Mouse (Mus musculus) embryonic fibroblast, embryonic 13.5 days (primary cell): ENCODE data around the gene Ercc5.

Experiments
- CTCF ChIP-seq: IDR thresholded peaks from 2 replicates; pipeline ENCODE4 v1.5.1; 2011; ENCODE audit warnings: mild to moderate bottlenecking, control low read depth, low read length, moderate library complexity, borderline replicate concordance; ENCODE audit not compliant: insufficient read depth
- POLR2A ChIP-seq: IDR thresholded peaks from 2 replicates; pipeline ENCODE4 v1.6.1; 2011; ENCODE audit warnings: low read depth, mild to moderate bottlenecking, control low read depth, low read length, moderate library complexity

DNA sequence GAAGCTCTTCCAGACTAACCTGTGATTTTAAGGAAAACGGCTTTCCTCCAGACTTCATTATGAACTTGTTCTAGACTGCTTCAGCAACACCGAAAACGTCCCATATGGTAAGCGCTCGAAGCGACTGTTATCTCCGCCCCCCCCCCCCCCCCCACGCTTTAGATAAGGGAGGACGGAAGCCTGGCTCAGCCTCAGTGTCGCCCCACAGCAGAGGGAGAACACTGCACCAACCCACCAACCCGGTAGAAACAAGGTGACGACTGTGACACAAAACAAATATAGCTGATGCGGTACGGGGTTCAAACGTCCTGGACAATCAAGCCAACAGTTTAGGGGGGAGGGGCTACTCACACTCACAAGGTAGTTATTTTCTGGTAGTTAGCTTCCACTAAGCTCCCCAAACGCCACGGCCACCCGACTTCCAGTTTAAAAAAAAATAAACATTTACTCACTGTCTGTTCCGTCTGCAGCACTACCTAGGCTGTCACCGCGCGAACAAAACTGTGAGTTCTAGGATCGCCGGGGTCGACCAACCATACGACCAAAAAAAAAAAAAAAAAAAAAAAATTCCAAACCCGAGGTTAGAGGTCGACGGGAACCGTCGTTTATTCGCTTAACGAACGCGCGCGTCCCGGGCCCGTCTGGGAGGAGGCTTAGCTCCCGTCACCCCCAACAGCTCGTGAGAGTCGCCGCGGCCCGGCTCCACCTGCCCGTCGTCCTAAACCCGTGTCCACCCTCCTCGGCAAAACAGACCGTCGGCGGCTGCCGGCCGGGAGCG is 45.9 kb upstream of the Ercc5 start:
- peak; percentile 60 for TF ChIP-seq POLR2A
- TF ChIP-seq CTCF: no peak
